Mouse (Mus musculus) splenic B cell, adult 2 months (primary cell): ENCODE data around the gene Fcf1.

Source experiments
- DNase-seq: peaks from one replicate; pipeline ENCODE4 v3.0.0-alpha.2; 2011; ENCODE audit warnings: low read depth, low spot score
- H3K27me3 ChIP-seq: 2 replicates; pipeline ENCODE4 v1.6.1; 2012; ENCODE audit warnings: mild to moderate bottlenecking, low read length, moderate library complexity, mixed read lengths; ENCODE audit not compliant: control insufficient read depth, poor library complexity, insufficient read depth, severe bottlenecking
- H3K36me3 ChIP-seq: 2 replicates; pipeline ENCODE4 v1.6.1; 2012; ENCODE audit warnings: mild to moderate bottlenecking, low read length, moderate library complexity, mixed read lengths; ENCODE audit not compliant: control insufficient read depth, poor library complexity, insufficient read depth, severe bottlenecking

Gene Fcf1

GRCm38 (mm10) chr12:84970428-84971096 is at the start of gene Fcf1, which contains the start of gene Arel1:
TSS of gene Fcf1 (plus strand) at chr12:84970897.
TSS of gene Arel1 (minus strand) at chr12:84970900.
- peak; percentile 94 for DNase-seq
- Histone ChIP-seq H3K36me3 (peaks cover 9% of the 10 kb centered on the region; the same call in 1 of the 2 replicates), H3K27me3 (no peaks in the 10 kb centered on the region)

- DNase-seq = no peak
- Histone ChIP-seq H3K36me3 (peaks cover 14% of the 10 kb centered on the region), H3K27me3 (no peaks in the 10 kb centered on the region)
Measured at GRCm38 (mm10) chr12:84921881-84922419, 48.7 kb upstream of the Fcf1 start.

GRCm38 (mm10) chr12:84924324-84924723 is 46.4 kb upstream of the Fcf1 start:
- Histone ChIP-seq H3K27me3 (no peaks in the 10 kb centered on the region), H3K36me3 (peaks cover 8% of the 10 kb centered on the region)
- no peak for DNase-seq

- H3K36me3 ChIP-seq = peaks cover 8% of the 10 kb centered on the region
- no peak for DNase-seq
Measured at GRCm38 (mm10) chr12:84926542-84926941, 44.2 kb upstream of the Fcf1 start.

GRCm38 (mm10) chr12:84932210-84932609 is 38.5 kb upstream of the Fcf1 start:
- H3K36me3 ChIP-seq = peaks cover 21% of the 10 kb centered on the region
- no peak for DNase-seq
- H3K27me3 ChIP-seq = no peaks in the 10 kb centered on the region

More at GRCm38 (mm10) chr12:84926542-84926941, 44.2 kb upstream of the Fcf1 start:
- no peaks in the 10 kb centered on the region for H3K27me3 ChIP-seq

GRCm38 (mm10) chr12:84935343-84935742 is 35.4 kb upstream of the Fcf1 start:
- no peaks in the 10 kb centered on the region for H3K27me3 ChIP-seq
- DNase-seq = no peak
- H3K36me3 ChIP-seq = peaks cover 26% of the 10 kb centered on the region

- DNase-seq = no peak
- Histone ChIP-seq H3K27me3 (no peaks in the 10 kb centered on the region), H3K36me3 (peaks cover 16% of the 10 kb centered on the region)
Measured at GRCm38 (mm10) chr12:84939117-84939516, 31.6 kb upstream of the Fcf1 start.

- no peak for DNase-seq
- H3K36me3 ChIP-seq = peaks cover 15% of the 10 kb centered on the region
- H3K27me3 ChIP-seq = no peaks in the 10 kb centered on the region
Measured at GRCm38 (mm10) chr12:84940343-84940742, 30.4 kb upstream of the Fcf1 start.

GRCm38 (mm10) chr12:84941717-84942116 is 29.0 kb upstream of the Fcf1 start:
- Histone ChIP-seq H3K36me3 (peaks cover 10% of the 10 kb centered on the region), H3K27me3 (no peaks in the 10 kb centered on the region)
- peak; percentile 7 for DNase-seq

- no peak for DNase-seq
- Histone ChIP-seq H3K27me3 (no peaks in the 10 kb centered on the region), H3K36me3 (peaks cover 7% of the 10 kb centered on the region)
Measured at GRCm38 (mm10) chr12:84943006-84943952, 27.4 kb upstream of the Fcf1 start.

- no peak for DNase-seq
- H3K36me3 ChIP-seq = peaks cover 5% of the 10 kb centered on the region
- no peaks in the 10 kb centered on the region for H3K27me3 ChIP-seq
Measured at GRCm38 (mm10) chr12:84944150-84944812, 26.4 kb upstream of the Fcf1 start.

- no peak for DNase-seq
- Histone ChIP-seq H3K27me3 (no peaks in the 10 kb centered on the region), H3K36me3 (peaks cover 5% of the 10 kb centered on the region)
Measured at GRCm38 (mm10) chr12:84944813-84945553, 25.7 kb upstream of the Fcf1 start.

- Histone ChIP-seq H3K27me3 (no peaks in the 10 kb centered on the region), H3K36me3 (peaks cover 3% of the 10 kb centered on the region)
- DNase-seq = no peak
Measured at GRCm38 (mm10) chr12:84947894-84948583, 22.7 kb upstream of the Fcf1 start.
